Mouse (Mus musculus): ENCODE measurements around the gene Usp44.

Gene Usp44

DNA sequence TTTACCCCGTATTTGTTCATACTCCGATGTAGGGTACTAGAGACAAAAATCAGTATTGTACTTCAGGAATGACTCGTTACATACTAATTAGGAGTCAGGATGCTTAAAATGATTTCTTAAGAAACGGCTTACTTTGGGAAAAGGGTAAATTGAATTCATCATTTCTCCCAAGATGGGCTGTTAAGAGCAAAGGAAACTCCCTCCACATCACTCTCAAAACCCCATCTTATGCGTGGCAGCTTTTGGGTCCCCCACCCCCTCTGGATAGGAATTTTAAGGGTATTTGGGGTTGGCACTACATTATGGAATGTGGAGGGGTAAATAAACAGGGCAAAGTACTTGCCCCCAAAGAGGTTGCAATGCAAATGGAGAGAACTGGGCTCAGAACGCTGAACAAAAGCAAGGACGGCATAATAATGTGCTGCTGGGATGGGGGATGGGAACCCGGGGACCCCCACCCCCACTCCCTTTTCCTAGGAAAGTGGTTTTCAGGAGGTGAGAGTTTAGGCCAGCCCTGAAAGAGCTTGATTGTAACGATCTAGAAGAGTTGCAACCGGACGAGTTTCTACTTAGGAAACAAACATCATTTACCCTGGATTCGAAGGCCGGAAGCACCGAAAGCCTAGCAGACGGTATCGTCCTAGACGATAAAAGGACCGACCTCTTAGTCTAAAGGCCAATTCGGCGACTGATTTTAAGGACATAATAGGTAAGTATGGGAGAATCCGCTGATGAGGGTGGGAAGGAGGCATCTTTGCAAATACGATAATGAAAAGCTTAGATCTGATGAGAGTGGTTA, at the start of gene Usp44:
Usp44 (plus strand) TSS at position 625 of the 799 bp plus-strand sequence.
- peak; percentile 63 for DNase-seq

GRCm38 (mm10) chr10:93783216-93784013, 47.9 kb upstream of the Usp44 start:
- DNase-seq: peak; percentile 58

DNA sequence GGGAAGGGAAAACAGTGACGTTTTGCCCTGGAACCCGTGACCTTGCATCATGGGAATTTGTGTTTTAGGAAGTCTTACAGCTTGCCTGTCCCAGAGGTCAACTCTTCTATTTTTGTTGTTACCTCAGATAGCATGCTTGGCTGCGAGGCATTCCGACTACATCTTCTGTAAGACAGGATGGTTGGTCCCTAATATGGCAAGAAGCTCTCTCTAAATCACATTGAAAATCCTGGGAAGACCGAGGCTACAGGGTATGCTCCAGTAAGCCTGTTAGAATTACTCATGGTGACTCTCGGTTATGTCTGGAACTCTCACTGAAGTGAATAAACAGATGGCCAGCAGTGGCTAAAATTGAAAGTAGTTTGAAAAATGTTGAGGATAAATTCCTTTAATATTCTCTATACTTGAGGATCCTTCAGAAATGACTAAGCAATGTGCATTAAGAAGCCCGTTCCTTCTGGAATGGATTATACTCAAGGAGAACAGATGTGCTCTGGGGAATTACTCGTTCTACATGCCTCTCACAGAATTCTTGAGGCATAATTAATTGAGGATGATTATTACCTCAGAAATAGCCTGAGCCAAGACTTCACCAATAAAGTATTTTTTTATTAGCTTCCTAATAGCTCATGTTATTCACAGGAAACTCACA, 31.5 kb upstream of the Usp44 start:
- peak; percentile 92 for DNase-seq

DNA sequence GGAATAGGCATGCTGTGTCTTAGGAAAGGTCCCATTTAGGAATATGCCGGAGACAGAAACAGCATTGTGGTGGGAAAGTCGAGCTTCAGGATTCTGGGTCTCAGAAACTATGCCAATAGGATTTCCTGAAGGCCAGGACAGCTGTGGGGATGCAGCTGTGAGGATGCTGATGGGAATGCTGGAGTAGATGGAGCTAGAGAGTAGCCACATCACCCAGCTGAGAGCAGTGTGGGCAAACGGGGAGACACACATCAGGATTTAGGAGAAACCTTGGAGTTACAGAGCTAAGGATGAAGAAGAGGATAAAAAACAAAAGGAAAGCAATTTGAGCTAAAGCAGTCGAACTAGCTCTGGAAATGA, 31.0 kb upstream of the Usp44 start:
- DNase-seq: peak; percentile 92

GRCm38 (mm10) chr10:93800895-93801294, 30.5 kb upstream of the Usp44 start:
- peak; percentile 97 for DNase-seq

GRCm38 (mm10) chr10:93803199-93803598, 28.2 kb upstream of the Usp44 start:
- peak; percentile 93 for DNase-seq

DNA sequence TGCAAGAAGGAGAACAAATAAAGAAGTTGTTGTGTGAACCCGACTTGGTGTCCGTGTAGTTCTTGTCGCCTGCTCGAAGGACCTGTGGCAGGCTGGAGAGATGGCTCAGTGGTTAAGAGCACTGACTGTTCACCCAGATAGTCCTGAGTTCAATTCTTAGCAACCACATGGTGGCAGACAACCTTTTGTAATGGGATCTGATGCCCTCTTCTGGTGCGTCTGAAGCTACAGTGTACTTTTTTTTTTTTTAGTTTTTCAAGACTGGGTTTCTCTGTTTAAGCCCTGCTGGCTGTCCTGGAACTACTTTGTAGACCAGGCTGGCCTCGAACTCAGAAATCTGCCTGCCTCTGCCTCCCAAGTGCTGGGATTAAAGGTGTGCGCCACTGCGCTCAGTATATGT, 21.9 kb upstream of the Usp44 start:
- peak; percentile 41 for DNase-seq

DNA sequence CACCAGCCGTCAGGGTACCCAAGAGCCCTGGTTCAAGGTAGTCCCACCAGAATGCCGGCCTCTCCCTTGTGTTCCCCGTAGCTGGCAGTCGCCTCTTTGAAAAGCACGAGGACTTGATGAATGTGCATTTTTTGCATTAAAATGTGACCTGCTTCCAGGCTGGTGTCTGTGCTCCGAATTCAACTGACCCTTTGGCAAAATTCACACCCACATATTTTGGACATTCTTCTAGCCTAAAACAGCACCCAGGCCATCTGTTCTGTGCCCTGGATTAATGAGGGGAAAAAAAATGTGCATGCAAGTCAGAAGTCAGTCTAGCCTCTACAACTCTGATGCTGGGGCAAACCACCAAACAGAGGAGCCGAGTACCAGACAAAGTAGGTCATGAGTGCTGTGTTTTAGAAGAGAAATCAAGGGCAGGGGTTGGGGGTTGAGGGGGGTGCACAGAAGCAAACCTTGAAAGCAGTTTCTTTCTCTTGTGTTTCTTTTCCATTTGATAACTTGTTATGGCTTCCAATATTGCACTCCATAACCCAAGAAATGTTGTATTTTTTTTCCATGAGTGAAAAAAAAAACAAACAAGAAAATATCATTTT, 20.7 kb upstream of the Usp44 start:
- peak; percentile 56 for DNase-seq

- DNase-seq: peak; percentile 16
Measured at GRCm38 (mm10) chr10:93812098-93812497, 19.3 kb upstream of the Usp44 start.

DNA sequence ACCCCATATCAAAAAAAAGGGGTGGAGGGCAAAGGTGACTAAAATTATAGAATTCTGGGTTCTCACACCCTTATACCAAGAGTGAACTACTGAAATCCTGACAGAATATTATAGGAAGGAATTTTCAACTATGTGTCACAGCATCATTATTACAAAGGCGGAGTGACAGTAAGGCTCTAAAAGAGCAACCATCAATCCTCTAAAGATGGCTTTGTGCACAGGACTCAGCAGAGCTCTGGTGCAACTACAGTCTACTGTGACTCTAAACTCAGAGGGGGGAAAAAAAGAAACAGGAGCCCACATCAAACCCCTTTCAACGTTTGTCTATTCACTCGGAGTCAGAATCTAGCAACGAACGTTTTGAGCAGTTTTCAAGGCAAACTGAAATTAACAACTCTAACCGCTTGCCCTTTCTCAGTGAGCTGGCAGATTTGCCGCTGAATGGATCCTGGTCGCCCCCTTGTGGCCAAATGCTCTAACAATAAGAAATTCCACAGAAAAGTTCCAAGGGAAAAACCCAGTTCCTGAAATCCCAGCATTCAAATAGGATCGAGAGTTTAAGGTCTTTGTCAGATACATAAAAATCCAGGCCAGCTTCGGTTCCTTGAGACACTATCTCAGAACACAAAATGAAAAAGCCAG, 18.5 kb upstream of the Usp44 start:
- peak; percentile 86 for DNase-seq

DNA sequence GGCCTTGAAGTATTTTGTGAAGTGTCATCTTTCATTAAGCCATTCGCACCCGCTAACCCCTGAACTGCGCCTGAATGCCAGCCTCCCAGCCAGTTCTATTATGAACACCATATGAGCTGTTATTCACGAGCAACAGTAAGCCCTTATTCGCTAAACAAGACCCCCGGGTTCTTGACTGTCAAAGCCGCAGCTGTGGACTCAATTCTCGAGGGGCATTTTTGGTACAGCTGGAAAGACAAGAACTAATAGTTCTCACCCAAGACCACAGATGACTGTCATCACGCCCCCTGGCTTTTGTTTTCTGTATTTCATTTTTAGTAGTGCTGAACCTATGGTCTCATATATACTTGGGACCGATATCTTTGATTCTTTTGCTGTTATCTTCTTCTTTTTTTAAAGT, 17.6 kb upstream of the Usp44 start:
- DNase-seq: peak; percentile 88

GRCm38 (mm10) chr10:93818661-93819060, 12.7 kb upstream of the Usp44 start:
- DNase-seq: peak; percentile 76

- DNase-seq: peak; percentile 52
Measured at GRCm38 (mm10) chr10:93829898-93830831, 1.2 kb upstream of the Usp44 start.

GRCm38 (mm10) chr10:93831730-93832574, 597 bp downstream of the Usp44 start:
- peak; percentile 64 for DNase-seq

GRCm38 (mm10) chr10:93832811-93833210, 1.5 kb downstream of the Usp44 start:
- DNase-seq: no peak

DNA sequence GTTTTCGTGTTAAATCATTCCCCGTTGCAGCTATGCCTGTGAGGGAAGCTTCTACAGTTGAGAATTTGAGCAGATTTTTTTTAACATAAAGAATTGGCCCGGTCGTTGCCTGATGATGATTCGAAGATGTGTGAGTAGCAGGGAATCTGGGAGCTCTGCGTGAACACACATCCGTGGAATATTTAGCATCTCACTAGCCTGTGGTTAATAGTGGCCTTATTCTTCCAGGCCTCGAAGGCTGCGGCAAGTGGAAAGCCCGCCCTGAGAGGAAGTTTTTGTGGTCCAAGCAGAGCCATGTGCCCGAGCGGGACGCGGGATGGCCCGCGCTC, 2.0 kb downstream of the Usp44 start:
- DNase-seq: no peak

- DNase-seq: peak; percentile 90
Measured at GRCm38 (mm10) chr10:93833699-93834393, 2.5 kb downstream of the Usp44 start.

DNA sequence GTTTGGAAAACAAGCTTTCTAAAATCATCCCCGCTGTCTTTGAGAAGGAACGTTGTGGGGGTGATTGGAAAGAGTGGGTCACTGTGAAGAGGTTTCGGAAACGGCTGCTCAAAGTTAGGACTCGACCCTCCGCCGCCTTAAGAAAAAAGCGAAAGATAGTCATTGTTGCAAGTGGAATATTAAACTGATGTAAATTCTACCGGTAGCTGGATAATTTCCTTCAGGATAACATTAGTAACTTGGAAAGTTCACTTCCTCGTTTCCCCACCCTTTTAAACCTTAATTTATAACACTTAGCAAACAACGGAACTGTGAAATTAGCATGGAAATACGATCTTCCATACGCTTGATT, 3.0 kb downstream of the Usp44 start:
- no peak for DNase-seq

GRCm38 (mm10) chr10:93835115-93835514, 3.8 kb downstream of the Usp44 start:
- DNase-seq: peak; percentile 46

- peak; percentile 75 for DNase-seq
Measured at GRCm38 (mm10) chr10:93846706-93847105, 15.4 kb downstream of the Usp44 start.

Measured in heart, adult 11 months (tissue).